Mouse (Mus musculus) T-helper 2 cell (primary cell): ENCODE results near the gene Pdzd9.

ENCODE experiments used
- in situ Hi-C: fragments of 300-600 bp; cut with MboI, MseI; formaldehyde crosslinking; loops from one replicate; pipeline ENCODE4 v1.15.1; 2025; ENCODE audit warnings: high pct_unique_total_duplicates

Pdzd9 gene

GRCm38 (mm10) chr7:120643217-120643616 is 26.9 kb downstream of the Pdzd9 start:
- in situ Hi-C loops, result loop anchor here (25.0 kb wide), 1 partner anchor 1906 kb away; the partner anchor contains the start of gene Vps35l

- in situ Hi-C loops, result loop anchor here (10.0 to 25.0 kb wide), 5 partner anchors 189 to 1899 kb away; partner anchors contain the start of genes Tmem159 and Vps35l
Measured at GRCm38 (mm10) chr7:120635821-120636220, 34.3 kb downstream of the Pdzd9 start.

DNA sequence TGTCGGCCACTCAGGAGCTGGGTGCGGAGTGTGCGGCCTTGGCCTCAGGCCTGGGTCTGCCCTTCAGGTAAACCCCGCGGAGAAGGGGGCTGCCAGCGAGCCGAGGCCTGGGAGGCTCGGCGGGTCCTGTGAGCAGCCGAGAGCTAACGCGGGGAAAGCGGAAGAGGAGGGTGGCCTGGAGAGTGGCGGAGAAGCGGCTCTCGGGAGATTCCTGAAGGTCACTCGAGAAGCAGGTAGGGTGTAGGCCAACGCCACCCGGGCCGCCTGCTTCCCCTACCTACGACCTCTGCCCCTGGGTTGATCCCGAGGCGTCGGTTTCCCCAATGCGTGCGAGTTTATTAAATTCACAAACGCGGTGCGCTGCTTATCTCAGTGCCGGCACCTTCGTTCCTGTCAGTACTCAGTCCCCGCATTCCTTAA is 34.8 kb downstream of the Pdzd9 start:
- in situ Hi-C loops, result loop anchor here (10.0 to 25.0 kb wide), 5 partner anchors 189 to 1898 kb away; partner anchors contain the start of genes Tmem159 and Vps35l

DNA sequence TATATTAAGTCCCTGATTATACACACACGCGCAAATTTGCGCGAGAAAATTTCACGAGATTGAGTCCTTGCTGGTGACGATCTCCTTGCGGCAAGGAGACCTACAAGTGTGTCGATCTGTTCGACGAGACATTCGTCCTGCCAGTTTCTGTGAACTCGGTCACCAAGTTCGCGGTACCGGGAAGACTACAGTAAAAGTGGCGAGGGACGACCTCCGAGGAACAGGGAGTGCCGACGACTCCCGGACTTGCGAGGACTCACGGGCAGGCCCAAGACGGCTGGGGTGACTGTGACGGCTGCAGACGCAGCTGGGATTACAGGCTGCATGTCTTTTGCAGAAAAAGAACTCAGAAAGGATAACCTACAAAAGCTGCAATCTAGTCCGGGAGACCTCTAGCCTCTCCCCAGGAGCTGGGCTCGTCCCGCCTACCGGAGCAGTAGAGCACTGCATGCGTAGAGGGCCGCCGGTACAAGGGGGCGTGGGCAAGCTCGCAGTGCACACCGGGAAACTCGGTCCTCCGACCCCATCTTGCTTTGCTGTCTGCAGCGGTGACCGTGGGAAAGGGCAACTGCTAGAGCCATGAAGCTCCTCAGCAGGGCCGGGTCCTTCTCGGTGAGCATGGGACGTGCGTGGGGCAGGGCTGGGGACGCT is 35.3 kb downstream of the Pdzd9 start, which contains the start of gene Uqcrc2:
TSS of gene Uqcrc2 (plus strand) at position 466 of the 651 bp plus-strand sequence.
- in situ Hi-C loops, result loop anchor here (10.0 to 25.0 kb wide), 5 partner anchors 190 to 1898 kb away; partner anchors contain the start of genes Tmem159 and Vps35l

DNA sequence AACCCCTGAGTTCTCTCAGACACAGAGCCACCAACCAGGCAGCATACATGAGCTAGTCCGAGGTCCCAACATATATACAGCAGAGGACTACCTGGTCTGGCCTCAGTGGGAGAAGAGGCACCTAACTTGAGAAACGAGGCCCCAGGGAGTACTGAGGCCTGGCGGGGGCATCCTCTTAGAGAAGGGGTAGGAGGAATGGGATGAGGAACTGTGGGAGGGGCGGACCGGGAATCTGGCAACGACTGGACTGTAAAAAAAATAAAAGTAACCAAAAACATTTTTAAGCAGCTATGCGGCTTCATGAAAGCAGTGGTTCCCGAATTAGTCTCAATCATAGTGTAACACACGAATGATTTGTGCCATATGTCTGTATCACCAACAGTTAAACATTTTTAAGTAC is 35.8 kb downstream of the Pdzd9 start:
- in situ Hi-C loops, result loop anchor here (10.0 to 25.0 kb wide), 5 partner anchors 190 to 1897 kb away; partner anchors contain the start of genes Tmem159 and Vps35l

GRCm38 (mm10) chr7:120632518-120632917 is 37.6 kb downstream of the Pdzd9 start:
- in situ Hi-C loops, result loop anchor here (10.0 to 25.0 kb wide), 5 partner anchors 192 to 1895 kb away; partner anchors contain the start of genes Tmem159 and Vps35l

- in situ Hi-C loops, result no loop called here
Measured at GRCm38 (mm10) chr7:120620841-120621240, 49.3 kb downstream of the Pdzd9 start.

DNA sequence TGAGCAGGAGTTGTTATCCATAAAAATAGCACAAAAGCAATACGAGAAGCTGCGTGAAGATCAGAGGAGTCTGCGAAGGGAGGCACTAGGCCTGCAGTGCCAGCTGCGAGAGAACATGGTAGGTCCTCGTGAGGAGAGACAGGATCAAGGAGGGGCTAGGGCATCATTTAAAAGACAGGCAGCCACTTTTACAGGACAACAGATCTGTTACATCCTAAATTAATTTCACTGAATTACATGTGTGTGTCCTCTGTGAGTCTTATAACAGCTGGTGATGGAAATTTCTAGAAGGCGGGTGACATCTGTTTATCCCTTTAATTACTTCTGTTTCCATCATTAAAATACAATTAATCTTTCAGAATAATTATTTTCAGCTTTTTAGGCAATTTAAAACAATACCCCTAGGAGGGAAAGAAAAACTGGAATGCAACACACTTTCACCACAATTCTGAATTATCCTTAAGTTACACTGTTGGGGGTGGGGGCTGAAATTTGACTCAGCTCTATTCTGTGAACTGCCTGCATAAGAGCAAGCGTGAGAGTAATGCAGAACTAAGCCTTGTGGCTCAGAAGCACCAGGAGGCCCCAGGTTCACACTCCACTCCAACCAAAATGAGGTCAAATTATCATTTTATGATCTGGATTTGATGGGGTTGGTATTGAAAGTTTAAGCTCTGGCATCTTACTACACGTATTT is 49.9 kb downstream of the Pdzd9 start:
- in situ Hi-C loops, result no loop called here
